Mouse (Mus musculus) frontal cortex, postnatal 36 days (tissue): ENCODE results near the gene Fgfr2.
A peak's percentile ranks its signal among the peaks of the same experiment; 100 is the strongest.

Experiments used
- DNase-seq, 2 experiments: peaks; one replicate each; pipeline ENCODE4 v3.0.0; 2022; ENCODE audit warnings: low spot score in 2 of 2

Fgfr2 gene

DNA sequence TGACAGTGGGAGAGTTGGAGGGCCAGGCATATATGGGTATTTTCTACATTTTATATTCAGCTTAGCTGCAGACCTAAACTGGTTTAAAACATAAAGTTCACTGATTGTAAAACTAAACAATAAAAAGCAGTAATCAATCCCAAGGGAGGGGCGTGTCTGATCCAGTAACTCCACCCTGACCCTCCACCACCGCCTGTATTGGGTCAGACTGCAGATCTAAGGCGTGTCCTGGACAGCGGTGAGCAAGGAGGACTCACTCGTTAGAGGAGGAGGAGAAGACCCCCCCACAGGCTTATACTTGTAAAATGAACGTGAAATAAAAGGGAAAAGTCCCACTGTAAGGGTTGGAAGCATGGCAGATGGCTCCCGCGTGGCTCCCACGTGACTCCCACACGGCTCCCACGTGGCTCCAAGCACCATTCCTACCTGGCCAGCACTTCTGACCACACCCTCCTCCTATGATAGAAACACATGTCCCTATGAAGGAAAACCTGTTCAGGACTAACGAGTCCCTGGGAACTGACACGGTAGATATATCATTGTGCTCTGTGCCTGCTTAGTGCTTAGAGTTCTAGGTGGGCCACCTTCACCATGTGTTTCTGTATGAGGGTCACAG lies 2131.9 kb downstream of the Fgfr2 start:
- DNase-seq, result no peak

DNA sequence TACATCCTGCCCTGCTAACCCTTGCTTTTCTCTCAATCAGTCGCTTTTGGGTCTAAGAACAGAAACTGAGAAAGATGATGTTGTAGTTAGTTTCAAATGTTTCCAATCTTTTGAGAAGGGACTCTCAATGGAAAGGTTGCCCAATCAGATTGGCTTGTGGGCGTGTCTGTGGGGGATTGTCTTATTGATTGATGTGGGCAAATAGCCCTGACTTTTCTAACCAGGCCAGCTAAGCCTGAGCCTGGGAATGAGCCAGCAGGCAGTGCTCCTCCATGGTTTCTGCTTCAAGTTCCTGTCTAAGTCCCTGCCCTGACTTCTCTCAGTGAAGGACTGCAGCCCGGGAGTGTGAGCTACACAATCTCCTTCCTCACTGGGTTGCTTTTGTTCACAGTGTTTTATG lies 2133.8 kb downstream of the Fgfr2 start:
- no peak for DNase-seq

DNA sequence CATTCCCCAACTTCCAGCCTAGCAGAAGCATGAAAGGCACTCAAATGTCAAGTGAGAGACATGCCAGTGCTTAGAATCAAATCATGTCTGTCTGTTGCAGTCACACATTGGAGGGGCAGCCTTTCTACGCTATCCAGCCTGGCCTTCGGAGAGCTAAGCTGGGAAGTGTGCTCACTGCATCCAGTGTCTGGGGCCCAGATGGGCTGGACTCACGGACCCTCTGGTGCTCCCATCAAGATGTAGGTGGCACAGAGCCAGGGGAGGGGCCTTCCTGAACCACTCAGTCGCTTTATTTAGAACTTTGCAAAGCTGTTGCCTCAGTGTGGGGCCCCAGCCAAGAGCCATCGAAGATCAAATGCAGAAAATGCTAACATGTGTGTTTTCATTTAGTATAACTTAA lies 2135.0 kb downstream of the Fgfr2 start:
- DNase-seq, result no peak

DNA sequence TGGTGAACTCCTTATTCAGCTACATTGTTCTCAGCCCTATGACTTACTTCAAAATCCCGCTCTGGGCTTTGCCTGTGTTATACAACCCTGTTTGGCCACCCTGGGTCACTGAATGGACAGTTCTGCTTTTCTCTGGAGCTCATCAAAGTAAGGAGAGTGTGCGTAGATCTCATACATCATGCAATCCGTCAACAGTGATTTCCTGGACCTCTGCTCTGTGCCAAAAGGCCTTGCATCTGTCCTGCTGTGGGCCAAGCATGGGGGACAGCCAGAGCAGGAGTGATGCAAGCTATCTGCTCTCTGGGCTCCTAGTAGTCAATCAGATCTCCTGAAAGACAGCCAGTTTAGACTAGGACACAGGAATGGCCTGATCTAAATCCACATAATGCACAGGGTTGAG lies 2137.4 kb downstream of the Fgfr2 start:
- DNase-seq, result no peak

DNA sequence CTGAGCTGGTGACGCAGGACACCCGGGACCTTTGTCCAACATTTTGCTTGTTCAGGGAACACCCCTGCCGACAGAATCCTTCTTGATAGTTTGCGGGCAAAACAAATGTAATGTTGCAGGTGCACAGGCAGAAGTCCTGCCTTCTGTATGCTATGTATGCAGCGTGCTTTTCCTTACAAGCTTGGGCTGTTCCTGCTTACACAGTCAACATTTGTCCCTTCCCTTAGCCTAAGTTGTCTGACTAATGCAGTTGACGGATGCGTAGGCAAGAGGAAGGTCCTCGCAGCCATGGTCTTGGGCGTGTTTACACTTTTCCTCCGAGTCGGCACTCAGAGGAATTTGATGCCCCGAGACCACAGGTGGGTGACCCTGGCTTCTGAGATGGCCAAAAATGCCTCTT lies 2138.0 kb downstream of the Fgfr2 start:
- no peak for DNase-seq

DNA sequence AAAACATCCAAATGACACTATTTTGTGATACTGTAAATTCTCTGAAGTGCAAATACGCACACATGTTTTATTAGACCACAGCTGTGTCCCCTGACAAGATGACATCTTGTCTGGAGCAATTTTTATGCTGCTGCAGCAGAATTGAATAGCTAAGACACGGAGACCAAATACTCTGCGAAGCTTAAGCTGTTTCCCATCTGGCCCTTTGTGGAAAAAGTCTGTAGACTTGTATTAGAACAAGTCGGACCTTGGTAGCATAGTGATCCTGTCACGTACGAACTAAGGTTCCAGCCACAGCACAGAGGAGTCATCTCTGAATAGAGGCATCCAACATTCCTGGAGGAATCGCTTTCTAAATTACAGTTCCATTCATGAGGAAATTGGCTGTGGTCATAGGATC lies 2138.9 kb downstream of the Fgfr2 start:
- DNase-seq, result no peak

DNA sequence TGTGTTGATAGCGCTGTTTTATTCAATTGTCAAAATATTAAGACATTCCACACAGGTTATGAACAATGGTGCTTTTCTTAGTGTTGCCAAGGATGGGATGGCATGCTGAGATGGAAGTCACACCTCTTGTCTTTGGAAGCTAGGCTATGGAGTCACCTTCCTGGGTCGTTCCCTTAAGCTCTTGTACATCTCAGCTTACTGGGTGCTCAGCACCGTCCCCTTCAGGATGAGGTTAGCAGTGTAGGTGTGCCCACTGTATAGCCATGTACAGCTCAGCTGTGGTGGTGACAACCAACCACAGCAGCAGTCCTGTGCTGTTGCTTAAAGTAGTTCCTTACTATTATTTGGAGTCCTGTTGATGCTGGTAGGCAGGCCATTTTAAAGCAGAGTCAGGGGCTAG lies 2140.3 kb downstream of the Fgfr2 start:
- DNase-seq, result no peak

DNA sequence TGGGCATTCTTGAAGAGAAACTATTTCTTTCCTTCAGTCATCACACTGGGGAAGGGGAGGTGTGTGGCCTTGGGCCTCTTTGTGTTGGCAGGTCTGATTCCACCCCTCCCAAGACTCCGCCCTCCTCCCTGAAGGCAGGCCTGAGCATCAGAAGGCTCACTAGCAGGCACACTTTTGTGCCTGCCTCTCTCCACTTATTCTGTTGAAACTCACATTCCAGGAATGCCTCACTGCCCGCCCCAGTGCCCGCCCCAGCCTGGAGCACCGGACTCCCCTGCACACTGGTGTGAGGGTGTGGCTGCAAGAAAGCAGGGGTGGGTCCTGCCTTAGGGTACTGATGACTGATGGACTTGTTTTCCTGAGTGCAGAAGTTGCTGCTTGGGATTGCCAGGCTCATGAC lies 2140.8 kb downstream of the Fgfr2 start:
- no peak for DNase-seq

DNA sequence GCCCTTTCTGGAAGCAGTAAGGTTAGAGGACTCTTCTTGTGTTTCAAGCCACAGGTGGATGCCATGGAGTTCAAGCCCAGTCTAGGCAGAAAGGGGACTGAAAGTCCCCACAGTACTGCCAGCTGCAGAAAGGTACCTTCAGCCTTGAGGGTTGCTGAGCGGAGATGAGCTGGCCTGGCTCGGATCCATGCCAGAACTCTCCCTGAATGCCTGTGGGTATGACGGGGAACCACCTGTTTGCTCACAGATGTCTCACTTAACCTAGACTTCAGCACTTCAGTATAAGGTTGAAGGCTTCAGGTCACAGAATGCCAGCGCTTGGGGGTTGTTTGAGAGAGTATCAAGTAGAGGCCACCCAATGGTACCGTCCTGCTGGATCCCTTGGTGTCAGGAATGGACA lies 2143.0 kb downstream of the Fgfr2 start:
- DNase-seq, result no peak

DNA sequence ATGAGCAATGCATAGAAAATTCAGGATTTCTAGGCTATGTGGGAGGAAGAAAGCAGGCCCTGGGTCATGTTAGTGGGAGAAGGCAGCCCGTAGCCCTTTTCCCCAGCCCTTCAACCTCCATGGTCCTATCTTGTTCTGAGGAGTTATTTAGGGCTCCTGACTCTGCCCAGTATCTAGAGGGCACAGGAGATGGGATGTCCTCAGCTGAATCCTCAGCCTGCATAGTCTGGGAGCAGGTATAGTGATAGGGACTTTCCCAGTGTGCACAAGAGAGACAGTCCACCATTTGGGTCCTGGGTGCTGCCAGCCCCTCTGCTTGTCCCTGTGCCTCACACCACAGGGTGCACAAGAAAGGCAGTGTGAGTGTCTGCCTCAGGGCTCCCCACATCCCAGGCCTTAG lies 2144.6 kb downstream of the Fgfr2 start:
- no peak for DNase-seq

DNA sequence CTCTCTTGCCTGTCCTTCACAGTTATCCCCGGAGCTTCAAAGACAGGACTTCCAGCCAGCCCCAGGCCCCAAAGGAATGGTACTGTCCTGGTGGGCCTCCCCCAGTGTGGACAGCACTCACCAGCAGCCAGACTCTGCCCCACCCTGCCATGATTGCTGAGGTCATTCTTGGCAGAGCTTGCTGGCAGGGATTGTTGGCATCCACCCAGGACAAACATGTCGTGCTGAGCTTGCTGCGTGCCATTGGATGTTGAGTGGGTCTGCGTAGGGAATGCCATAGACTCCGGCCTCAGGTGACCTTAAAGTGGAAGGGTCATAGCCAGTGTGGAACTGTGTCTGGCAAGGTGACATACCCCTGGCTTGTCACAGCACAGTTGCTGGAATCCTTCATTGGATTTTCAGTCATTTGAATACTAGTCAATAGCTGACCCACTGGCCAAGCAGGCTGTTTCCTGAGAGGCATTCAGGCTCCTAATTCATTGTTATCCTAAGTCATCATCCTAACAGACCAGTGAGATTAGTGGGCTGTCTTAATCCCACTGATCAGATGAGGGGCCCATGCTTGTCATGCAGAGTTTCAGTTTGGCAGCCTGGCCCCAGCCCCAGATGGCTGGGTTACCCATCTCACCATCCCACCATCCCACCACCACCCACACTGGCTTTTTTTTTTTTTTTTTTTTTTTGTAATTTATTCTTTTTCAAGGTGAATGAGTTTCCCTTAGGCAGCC lies 2145.2 kb downstream of the Fgfr2 start:
- DNase-seq, result peak; percentile 50 to 69

DNA sequence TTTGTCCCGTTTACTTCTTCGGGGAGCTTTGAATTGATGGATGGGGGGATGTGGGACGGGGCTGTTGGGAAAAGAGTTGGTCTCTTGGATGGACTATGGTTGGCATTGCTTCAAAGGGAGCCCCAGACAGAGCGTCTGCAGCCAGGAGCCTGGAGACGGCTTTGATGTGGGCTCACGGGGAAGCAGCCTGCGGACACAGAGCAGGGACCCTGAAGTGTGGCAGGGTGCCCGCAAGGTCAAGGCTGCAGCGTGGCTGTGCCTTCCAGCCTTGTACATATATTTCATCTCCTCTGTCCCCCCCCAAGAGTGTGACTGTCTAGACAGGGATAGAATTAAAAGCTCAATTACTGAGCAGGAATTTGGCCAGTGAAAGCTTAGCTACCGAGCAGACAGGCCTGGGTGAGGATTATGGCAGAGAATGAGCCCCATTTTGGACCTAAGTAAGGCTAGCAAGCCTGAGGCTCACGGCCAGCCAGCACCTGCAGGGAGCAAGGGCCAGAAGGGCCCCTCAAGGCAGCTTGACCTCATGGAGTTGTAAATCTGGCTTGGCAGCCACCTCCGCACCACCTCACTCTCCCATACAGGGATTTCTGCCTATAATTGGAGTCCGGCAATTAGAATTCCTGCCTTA lies 2146.7 kb downstream of the Fgfr2 start:
- no peak for DNase-seq

DNA sequence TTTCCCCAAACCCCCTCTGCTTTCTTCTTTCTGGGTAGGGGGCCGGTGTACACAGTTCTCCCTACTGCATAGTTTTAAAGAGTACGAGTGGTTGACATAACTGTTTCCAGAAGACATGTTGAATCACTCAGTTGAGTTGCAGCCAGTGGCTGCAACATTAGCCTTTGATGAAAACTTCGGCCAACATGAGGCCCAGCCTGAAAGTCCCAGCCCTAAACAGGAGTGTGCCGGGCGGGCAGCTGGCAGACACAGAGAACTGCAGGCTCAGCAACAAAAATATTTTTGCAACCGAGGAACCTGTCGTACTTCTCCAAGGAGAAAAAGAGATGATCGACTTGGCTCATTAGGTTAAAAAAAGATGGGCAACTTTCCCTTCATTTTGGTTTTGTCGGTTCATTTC lies 2150.4 kb downstream of the Fgfr2 start:
- no peak for DNase-seq

DNA sequence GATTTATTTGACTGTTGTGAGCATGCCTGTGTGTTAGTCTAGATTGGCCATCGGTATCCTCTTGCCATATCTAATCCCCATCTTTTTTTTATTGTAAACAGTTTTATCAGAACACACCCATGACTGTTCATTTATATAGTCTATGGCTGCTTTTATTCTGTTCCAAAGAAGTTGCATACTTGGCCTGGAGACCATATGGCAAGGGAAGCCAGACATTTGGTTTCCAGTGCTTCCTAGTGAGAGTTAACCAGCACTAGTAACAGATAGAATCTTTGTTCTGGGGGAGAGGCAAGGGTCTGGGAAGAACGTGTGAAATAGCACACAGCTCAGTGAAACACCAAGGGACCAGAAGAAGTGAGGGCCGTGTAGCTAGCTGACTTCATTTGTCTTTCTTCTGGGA lies 2153.6 kb downstream of the Fgfr2 start:
- no peak for DNase-seq

DNA sequence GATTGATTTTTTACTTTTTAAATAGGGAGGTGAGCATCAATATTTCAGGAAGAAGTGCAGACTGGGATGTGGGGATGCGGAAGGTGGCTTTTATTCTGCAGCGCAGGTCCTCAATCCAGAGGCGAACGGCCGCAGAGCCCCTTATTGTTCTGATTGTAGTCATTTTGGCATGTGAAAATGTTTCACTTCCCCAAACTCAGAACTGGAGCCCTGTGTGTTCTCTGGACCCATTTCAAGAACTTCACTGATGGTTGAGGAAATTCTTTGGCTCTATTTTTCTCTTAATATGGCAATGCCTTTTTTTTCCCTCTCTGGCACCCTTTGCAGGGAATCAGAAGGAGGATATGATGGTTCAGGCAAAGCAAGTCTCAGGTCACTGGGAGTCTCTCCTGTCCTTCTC lies 2154.1 kb downstream of the Fgfr2 start:
- DNase-seq, result no peak

DNA sequence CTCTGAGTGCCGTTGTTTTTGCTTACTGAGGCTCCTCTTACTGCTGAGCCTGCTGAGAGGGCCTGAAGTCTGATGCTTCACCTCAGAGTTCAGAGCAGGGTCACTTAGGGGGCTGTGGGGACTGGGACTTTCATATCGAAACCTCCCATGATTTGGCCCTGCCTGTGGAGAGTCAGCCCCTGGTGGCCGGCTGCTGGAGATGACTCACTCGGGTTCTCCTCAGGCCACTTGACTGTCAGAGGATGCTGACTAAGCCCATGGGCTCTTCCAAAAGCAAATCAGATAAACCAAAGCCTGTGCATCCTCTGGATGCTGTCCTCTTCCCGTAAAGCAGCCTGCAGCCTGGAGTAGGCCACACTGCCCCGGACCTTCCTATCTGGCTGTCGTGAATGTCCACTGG lies 2154.6 kb downstream of the Fgfr2 start:
- DNase-seq, result no peak

DNA sequence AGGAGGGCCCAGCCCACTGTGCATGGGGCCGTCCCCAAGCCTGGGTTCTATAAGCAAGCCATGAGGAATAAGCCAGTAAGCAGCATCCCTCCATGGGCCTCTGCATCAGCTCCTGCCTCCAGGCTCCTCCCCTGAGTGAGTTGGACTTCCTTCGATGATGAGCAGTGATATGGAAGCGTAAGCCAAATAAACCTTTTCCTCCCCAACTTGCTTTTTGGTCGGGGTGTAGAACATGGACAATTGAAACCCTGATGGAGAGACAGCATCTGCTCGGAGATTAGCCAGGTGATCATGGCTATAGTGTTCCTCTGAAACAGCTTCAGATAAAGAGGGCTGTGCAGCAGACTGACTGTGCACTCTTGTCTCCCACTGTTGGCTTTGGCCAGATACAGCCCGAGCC lies 2155.2 kb downstream of the Fgfr2 start:
- DNase-seq, result no peak

DNA sequence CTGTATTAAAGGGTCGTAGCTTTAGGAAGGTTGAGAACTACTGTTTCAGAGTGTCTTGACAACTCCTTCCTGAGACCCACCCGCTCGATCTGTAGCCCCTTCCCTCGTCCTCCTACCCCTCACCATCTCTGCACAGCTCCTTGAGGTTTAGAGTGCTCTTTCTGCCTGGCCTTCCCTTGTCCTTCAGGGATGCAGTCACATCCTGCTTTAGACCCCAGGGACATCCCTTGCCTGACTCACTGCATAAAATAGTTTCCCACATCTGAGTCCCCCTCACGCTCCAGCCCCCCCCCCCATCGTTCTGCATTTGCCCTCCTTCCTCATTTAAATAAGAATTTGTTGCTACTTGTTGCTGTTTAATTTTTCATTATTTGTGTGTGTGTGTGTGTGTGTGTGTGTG lies 2156.3 kb downstream of the Fgfr2 start:
- no peak for DNase-seq

DNA sequence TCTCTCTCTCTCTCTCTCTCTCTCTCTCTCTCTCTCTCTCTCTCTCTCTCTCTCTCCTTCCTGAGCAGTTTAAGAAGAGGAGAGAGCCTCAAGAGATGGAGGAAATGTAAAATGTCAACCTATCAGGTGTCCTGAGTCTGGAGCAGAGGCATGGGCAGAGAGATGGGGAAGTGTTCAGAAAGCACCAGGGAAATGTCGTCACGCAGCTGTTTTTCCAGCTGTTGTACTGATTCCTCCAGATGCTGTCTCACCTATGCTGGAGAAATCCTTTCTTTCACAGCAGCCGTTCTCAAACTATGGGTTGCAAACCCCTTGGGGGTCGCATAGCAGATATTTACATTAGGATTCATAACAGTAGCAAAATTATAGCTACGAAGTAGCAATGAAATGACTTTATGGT lies 2156.7 kb downstream of the Fgfr2 start:
- DNase-seq, result no peak

DNA sequence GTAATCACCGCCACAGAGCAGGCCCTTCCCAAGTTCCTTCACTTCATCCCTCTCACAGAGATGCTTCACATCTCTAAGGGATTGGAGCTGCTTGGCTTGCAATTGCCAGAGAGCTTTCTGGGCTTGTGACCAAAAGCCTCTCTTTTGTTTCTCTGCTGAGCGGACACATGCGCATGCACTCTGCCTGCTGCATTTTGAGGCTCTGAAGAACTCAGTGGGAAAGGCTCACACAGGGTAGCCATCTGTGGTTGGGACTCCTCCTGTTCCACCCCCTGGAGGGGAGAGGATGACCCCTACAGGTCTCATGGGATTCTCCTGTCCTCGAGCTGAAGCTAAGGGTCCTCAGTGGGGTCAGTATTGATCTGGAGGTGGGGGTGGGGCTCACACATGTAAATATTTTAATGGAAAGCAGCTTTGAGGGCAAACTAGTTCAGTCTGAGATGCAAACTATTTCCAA lies 2157.2 kb downstream of the Fgfr2 start:
- peak in 1 of 2 experiments; percentile 69 for DNase-seq

DNA sequence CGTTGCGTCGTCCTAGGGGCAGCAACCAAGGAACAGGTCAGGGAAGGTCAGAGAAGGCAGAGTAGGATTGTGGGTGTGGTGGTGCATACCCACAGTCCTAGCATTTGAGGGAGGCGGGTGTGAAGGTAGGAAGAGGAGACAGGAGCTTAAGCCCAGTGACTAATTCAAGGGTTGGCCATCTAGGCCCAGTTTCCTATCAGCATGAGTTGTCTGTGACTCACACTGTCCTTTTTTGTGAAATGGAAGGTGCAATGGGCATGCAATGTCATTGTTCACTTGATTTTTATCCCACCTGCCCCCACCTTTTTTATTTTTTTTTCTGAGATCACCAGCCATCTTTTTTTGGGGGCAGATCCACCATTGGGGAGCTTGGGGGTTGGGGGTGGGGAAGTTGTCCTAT lies 2157.8 kb downstream of the Fgfr2 start:
- DNase-seq, result no peak

DNA sequence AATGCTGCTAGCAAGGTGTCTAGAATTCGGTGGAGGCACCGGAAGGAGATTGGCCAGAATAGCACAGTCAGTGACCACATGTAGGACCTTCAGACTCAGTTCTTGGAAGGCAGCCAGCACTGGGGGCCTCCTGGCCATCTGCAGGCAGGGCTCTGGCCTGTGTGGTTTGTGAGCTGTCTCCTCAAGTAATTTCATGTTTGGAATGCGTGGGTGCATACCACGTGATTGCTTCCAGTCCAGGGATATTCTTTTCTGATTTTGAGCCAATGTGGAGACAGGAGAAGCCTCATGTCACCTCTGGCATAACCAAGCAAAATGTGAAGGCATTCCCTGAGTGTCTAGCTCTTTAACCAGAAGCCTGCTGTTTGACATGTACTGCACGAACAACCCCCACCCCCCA lies 2158.5 kb downstream of the Fgfr2 start:
- DNase-seq, result no peak

DNA sequence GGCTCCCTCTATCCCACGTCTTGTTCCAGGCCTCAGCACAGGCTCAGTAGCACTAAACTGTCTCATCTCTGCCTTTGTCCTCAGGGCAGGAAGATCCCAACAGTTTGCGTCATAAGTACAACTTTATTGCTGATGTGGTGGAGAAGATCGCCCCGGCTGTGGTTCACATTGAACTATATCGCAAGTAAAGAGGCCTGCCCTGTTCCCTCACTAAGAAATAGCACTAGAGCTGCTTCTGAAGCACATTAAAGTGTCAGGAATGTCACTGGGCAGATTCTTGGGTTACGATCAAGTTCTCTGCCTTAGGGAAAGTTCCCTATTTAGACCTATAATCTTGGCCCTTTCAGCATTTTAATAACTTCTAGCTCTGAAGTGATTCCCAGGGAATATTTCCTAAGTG lies 2161.7 kb downstream of the Fgfr2 start:
- no peak for DNase-seq
